Mouse (Mus musculus) brain, embryonic 14.5 days (tissue): ENCODE measurements around the gene Atf6. TPM values are rescaled to one million over a fixed set of nuclear protein-coding genes. Genes with fewer than 3 reads are reported as not detected.

Source experiments
- DNase-seq: peaks from one replicate; pipeline ENCODE4 v3.0.0-alpha.2; 2011; ENCODE audit warnings: low read depth
- CTCF ChIP-seq: fragments of 200-500 bp; IDR thresholded peaks from 2 replicates; pipeline ENCODE4 v1.5.1; 2012; ENCODE audit warnings: inconsistent platforms, mild to moderate bottlenecking, moderate library complexity, borderline replicate concordance; ENCODE audit not compliant: insufficient read depth, insufficient read length; ENCODE audit errors: extremely low read depth
- POLR2A ChIP-seq: fragments of 200-500 bp; IDR thresholded peaks from 2 replicates; pipeline ENCODE4 v1.6.1; 2012; ENCODE audit warnings: mild to moderate bottlenecking, inconsistent platforms, borderline replicate concordance; ENCODE audit not compliant: poor library complexity, insufficient read depth, insufficient read length, severe bottlenecking; ENCODE audit errors: extremely low read depth
- polyA plus RNA-seq: library from polyadenylated mRNA; depleted of rRNA; stranded (reverse); fragments of >200 nt; gene quantifications from 2 replicates; pipeline ENCODE4 v1.2.3, GENCODE M21; 2012

Atf6 gene
- polyA plus RNA-seq, 1 experiment: 10.9 TPM

- TF ChIP-seq CTCF: no peak
- TF ChIP-seq POLR2A: no peak
- DNase-seq: no peak
Measured at GRCm38 (mm10) chr1:170709034-170709433, 158.5 kb downstream of the Atf6 start.

GRCm38 (mm10) chr1:170706046-170706445 lies 161.5 kb downstream of the Atf6 start:
- TF ChIP-seq POLR2A (no peak), CTCF (no peak)
- no peak for DNase-seq

- DNase-seq: peak; percentile 84
- TF ChIP-seq POLR2A (no peak), CTCF (no peak)
Measured at GRCm38 (mm10) chr1:170704911-170705594, 162.5 kb downstream of the Atf6 start.

- DNase-seq: no peak
- TF ChIP-seq POLR2A (no peak), CTCF (no peak)
Measured at GRCm38 (mm10) chr1:170704103-170704502, 163.5 kb downstream of the Atf6 start.

- TF ChIP-seq CTCF: no peak
- no peak for TF ChIP-seq POLR2A
- no peak for DNase-seq
Measured at GRCm38 (mm10) chr1:170702958-170703357, 164.6 kb downstream of the Atf6 start.

GRCm38 (mm10) chr1:170702263-170702662 lies 165.3 kb downstream of the Atf6 start:
- TF ChIP-seq CTCF: no peak
- TF ChIP-seq POLR2A: no peak
- DNase-seq: no peak

GRCm38 (mm10) chr1:170701582-170701981 lies 166.0 kb downstream of the Atf6 start:
- no peak for TF ChIP-seq CTCF
- TF ChIP-seq POLR2A: no peak
- DNase-seq: no peak

GRCm38 (mm10) chr1:170701178-170701577 lies 166.4 kb downstream of the Atf6 start:
- TF ChIP-seq CTCF (no peak), POLR2A (no peak)
- no peak for DNase-seq

- no peak for DNase-seq
- TF ChIP-seq POLR2A (no peak), CTCF (no peak)
Measured at GRCm38 (mm10) chr1:170700496-170701027, 167.0 kb downstream of the Atf6 start.

- TF ChIP-seq CTCF (no peak), POLR2A (no peak)
- DNase-seq: no peak
Measured at GRCm38 (mm10) chr1:170699553-170699952, 168.0 kb downstream of the Atf6 start.

- DNase-seq: no peak
- no peak for TF ChIP-seq CTCF
- TF ChIP-seq POLR2A: no peak
Measured at GRCm38 (mm10) chr1:170698771-170699170, 168.8 kb downstream of the Atf6 start.

GRCm38 (mm10) chr1:170697771-170698356 lies 169.7 kb downstream of the Atf6 start:
- no peak for DNase-seq

More at GRCm38 (mm10) chr1:170697771-170698356, 169.7 kb downstream of the Atf6 start:
- no peak for TF ChIP-seq POLR2A
- TF ChIP-seq CTCF: no peak
